Mouse (Mus musculus) cerebellum, adult 2 months (tissue): ENCODE results near the gene Nptn.

ENCODE experiments used
- CTCF ChIP-seq: fragments of 200-500 bp; IDR thresholded peaks from 2 replicates; pipeline ENCODE4 v1.5.1; 2011; ENCODE audit warnings: low read depth, mild to moderate bottlenecking, control low read depth, low read length, moderate library complexity, borderline replicate concordance; ENCODE audit not compliant: insufficient read depth
- POLR2A ChIP-seq: fragments of 200-500 bp; IDR thresholded peaks from 2 replicates; pipeline ENCODE4 v1.6.1; 2011; ENCODE audit warnings: low read length, control low read depth, borderline replicate concordance; ENCODE audit not compliant: insufficient read depth

- TF ChIP-seq POLR2A: no peak
- TF ChIP-seq CTCF: no peak
Observed at GRCm38 (mm10) chr9:58541895-58542338, 40.1 kb upstream of the Nptn start.
